Mouse (Mus musculus): ENCODE results near the gene Cdk2ap1.
A peak's percentile ranks its signal among the peaks of the same experiment; 100 is the strongest.
"Not testable (repeated sequence)": the region's sequence is repeated elsewhere in the genome, so short reads cannot be mapped to it uniquely, and the experiment has no call there.

Cdk2ap1 gene

GRCm38 (mm10) chr5:124362982-124363381 lies at the start of gene Cdk2ap1:
Gene Cdk2ap1, minus strand, starts transcription at chr5:124363082.
- not testable (repeated sequence) for DNase-seq (ENCODE audit: low read depth, low spot score)

- no peak for DNase-seq (ENCODE audit: low read depth, low spot score)
These were observed 49.3 kb upstream of the Cdk2ap1 start for GRCm38 (mm10) chr5:124412163-124412562.

- no peak for DNase-seq (ENCODE audit: low read depth, low spot score)
These were observed 47.9 kb upstream of the Cdk2ap1 start for GRCm38 (mm10) chr5:124410808-124411207.

GRCm38 (mm10) chr5:124393726-124394125 lies 30.8 kb upstream of the Cdk2ap1 start:
- DNase-seq (ENCODE audit: low read depth, low spot score) = no peak

GRCm38 (mm10) chr5:124392412-124392811 lies 29.5 kb upstream of the Cdk2ap1 start:
- DNase-seq (ENCODE audit: low read depth, low spot score) = no peak

GRCm38 (mm10) chr5:124387932-124388331 lies 25.1 kb upstream of the Cdk2ap1 start:
- DNase-seq (ENCODE audit: low read depth, low spot score) = peak; percentile 34

- DNase-seq (ENCODE audit: low read depth, low spot score) = no peak
These were observed 17.2 kb upstream of the Cdk2ap1 start for GRCm38 (mm10) chr5:124380121-124380520.

- DNase-seq (ENCODE audit: low read depth, low spot score) = peak; percentile 77
These were observed 14.3 kb upstream of the Cdk2ap1 start for GRCm38 (mm10) chr5:124377149-124377548.

GRCm38 (mm10) chr5:124376401-124376800 lies 13.5 kb upstream of the Cdk2ap1 start:
- peak; percentile 33 for DNase-seq (ENCODE audit: low read depth, low spot score)

GRCm38 (mm10) chr5:124374298-124374697 lies 11.4 kb upstream of the Cdk2ap1 start:
- no peak for DNase-seq (ENCODE audit: low read depth, low spot score)

GRCm38 (mm10) chr5:124366721-124367120 lies 3.8 kb upstream of the Cdk2ap1 start:
- no peak for DNase-seq (ENCODE audit: low read depth, low spot score)

- DNase-seq (ENCODE audit: low read depth, low spot score) = no peak
These were observed 2.9 kb upstream of the Cdk2ap1 start for GRCm38 (mm10) chr5:124365754-124366153.

- no peak for DNase-seq (ENCODE audit: low read depth, low spot score)
These were observed 1.5 kb upstream of the Cdk2ap1 start for GRCm38 (mm10) chr5:124364173-124364918.

GRCm38 (mm10) chr5:124359641-124360040 lies 3.2 kb downstream of the Cdk2ap1 start:
- DNase-seq (ENCODE audit: low read depth, low spot score) = peak; percentile 53

GRCm38 (mm10) chr5:124356695-124357094 lies 6.2 kb downstream of the Cdk2ap1 start:
- DNase-seq (ENCODE audit: low read depth, low spot score) = no peak

- peak; percentile 10 for DNase-seq (ENCODE audit: low read depth, low spot score)
These were observed 7.4 kb downstream of the Cdk2ap1 start for GRCm38 (mm10) chr5:124355425-124355959.

- peak; percentile 68 for DNase-seq (ENCODE audit: low read depth, low spot score)
These were observed 8.1 kb downstream of the Cdk2ap1 start for GRCm38 (mm10) chr5:124354574-124355424.

- DNase-seq (ENCODE audit: low read depth, low spot score) = peak; percentile 46
These were observed 8.9 kb downstream of the Cdk2ap1 start for GRCm38 (mm10) chr5:124353726-124354547.

GRCm38 (mm10) chr5:124353011-124353725 lies 9.7 kb downstream of the Cdk2ap1 start:
- DNase-seq (ENCODE audit: low read depth, low spot score) = peak; percentile 57

- peak; percentile 96 for DNase-seq (ENCODE audit: low read depth, low spot score)
These were observed 10.6 kb downstream of the Cdk2ap1 start for GRCm38 (mm10) chr5:124352141-124352920.

Measured in 3T3-L1 (cell line).